Comparison of ENCODE assay signal across 8 mouse cellular contexts in genomic region chr10:62340991-62341390, GRCm38 (mm10). TPM values are rescaled to one million over a fixed set of nuclear protein-coding genes. Genes with fewer than 3 reads are reported as not detected.
DNase-seq lines count a peak whose midpoint lies in the region; ATAC-seq and TF ChIP-seq lines count a peak whose summit lies in the region.

No protein-coding gene starts in this region.

- TF ChIP-seq POLR2A in limb, embryonic 14.5 days (IDR thresholded peaks at IDR 0.05; ENCODE audit: borderline replicate concordance, extremely low read depth, insufficient read depth, insufficient read length), result no peak

- H3K27me3 ChIP-seq in neural tube, embryonic 11.5 days (ENCODE audit: control insufficient read depth, insufficient read depth, low read length), result no peaks in the 10 kb centered on the region
- H3K27me3 ChIP-seq in limb, embryonic 14.5 days (ENCODE audit: control insufficient read depth, insufficient read depth, low read length), result no peaks in the 10 kb centered on the region
- H3K27me3 ChIP-seq in stomach, embryonic 14.5 days (ENCODE audit: control insufficient read depth, insufficient read depth, low read length), result no peaks in the 10 kb centered on the region

- no peak for ATAC-seq in neural tube, embryonic 11.5 days (ENCODE audit: insufficient read depth, low FRiP score, low TSS enrichment)
- ATAC-seq in limb, embryonic 14.5 days (ENCODE audit: low FRiP score, low read depth), result no peak
- ATAC-seq in stomach, embryonic 14.5 days (ENCODE audit: insufficient number of reproducible peaks, insufficient read depth, low FRiP score, low read depth), result no peak

- H3K4me3 ChIP-seq in neural tube, embryonic 11.5 days (ENCODE audit: low read depth, low read length), result peak overlapping the region; percentile 65
- peak overlapping the region; percentile 73 for H3K4me3 ChIP-seq in limb, embryonic 14.5 days (replicated peaks; ENCODE audit: low read length)
- H3K4me3 ChIP-seq in stomach, embryonic 14.5 days (ENCODE audit: low read depth, low read length), result peak overlapping the region; percentile 72

- no peaks in the 10 kb centered on the region for H3K9me3 ChIP-seq in neural tube, embryonic 11.5 days (ENCODE audit: control insufficient read depth, low read length)
- H3K9me3 ChIP-seq in limb, embryonic 14.5 days (ENCODE audit: control insufficient read depth, low read length), result no peaks in the 10 kb centered on the region
- H3K9me3 ChIP-seq in stomach, embryonic 14.5 days (ENCODE audit: control insufficient read depth, low read depth, low read length), result no peaks in the 10 kb centered on the region

- peaks cover 6% of the 10 kb centered on the region for H3K4me1 ChIP-seq in neural tube, embryonic 11.5 days (ENCODE audit: control insufficient read depth, insufficient read depth, low read length)
- peaks cover 32% of the 10 kb centered on the region for H3K4me1 ChIP-seq in limb, embryonic 14.5 days (ENCODE audit: control insufficient read depth, insufficient read depth, low read length)
- peaks cover 22% of the 10 kb centered on the region for H3K4me1 ChIP-seq in stomach, embryonic 14.5 days (ENCODE audit: control insufficient read depth, insufficient read depth, low read length)

- peak overlapping the region; percentile 95 for H3K4me2 ChIP-seq in neural tube, embryonic 11.5 days (ENCODE audit: low read depth)
- H3K4me2 ChIP-seq in limb, embryonic 14.5 days (replicated peaks; ENCODE audit: low read depth, low read length, severe bottlenecking), result peak overlapping the region; percentile 84
- peak overlapping the region; percentile 93 for H3K4me2 ChIP-seq in stomach, embryonic 14.5 days (replicated peaks; ENCODE audit: low read depth, low read length)

- H3K27ac ChIP-seq in neural tube, embryonic 11.5 days (ENCODE audit: low read depth, low read length), result no peak overlapping the region
- peak overlapping the region; percentile 81; the same call in 1 of the 2 replicates for H3K27ac ChIP-seq in limb, embryonic 14.5 days (replicated peaks; ENCODE audit: low read depth, low read length)
- no peak overlapping the region for H3K27ac ChIP-seq in stomach, embryonic 14.5 days (ENCODE audit: low read length)

- peak; percentile 35 for DNase-seq in cerebellum, adult 11 months
- no peak for DNase-seq in cerebellum, adult 8-10 months
- DNase-seq in neural tube, embryonic 11.5 days (ENCODE audit: low spot score), result no peak
- DNase-seq in neural tube, embryonic 10.5 days (ENCODE audit: extremely low spot score, low spot score), result no peak
- no peak for DNase-seq in limb, embryonic 14.5 days (ENCODE audit: low spot score)
- no peak for DNase-seq in urinary bladder, adult 18-20 months (ENCODE audit: low spot score in 2 of 2)
- no peak for DNase-seq in ovary, postnatal 14 days (ENCODE audit: low spot score)

- WGBS in neural tube, embryonic 11.5 days, result 38% methylated on average over 3 of the region's 3 CpGs
- 20% methylated on average over 3 of the region's 3 CpGs for WGBS in limb, embryonic 14.5 days
- WGBS in stomach, embryonic 14.5 days, result 16% methylated on average over 3 of the region's 3 CpGs

- peak overlapping the region; percentile 70; the same call in 1 of the 2 replicates for H3K9ac ChIP-seq in neural tube, embryonic 11.5 days (ENCODE audit: low read length)
- peak overlapping the region; percentile 66 for H3K9ac ChIP-seq in limb, embryonic 14.5 days (ENCODE audit: low read depth, low read length, severe bottlenecking)
- peak overlapping the region; percentile 61; the same call in 1 of the 2 replicates for H3K9ac ChIP-seq in stomach, embryonic 14.5 days (replicated peaks; ENCODE audit: low read depth, low read length)

- no peaks in the 10 kb centered on the region for H3K36me3 ChIP-seq in neural tube, embryonic 11.5 days (ENCODE audit: control insufficient read depth, insufficient read depth, low read length)
- H3K36me3 ChIP-seq in limb, embryonic 14.5 days (ENCODE audit: control insufficient read depth, insufficient read depth, low read length), result no peaks in the 10 kb centered on the region
- H3K36me3 ChIP-seq in stomach, embryonic 14.5 days (ENCODE audit: control insufficient read depth, insufficient read depth, low read length), result no peaks in the 10 kb centered on the region

RNA-seq across cellular contexts. Expression of gene Hk1, which starts 38.7 kb away (rescaled TPM):
- 27.6 and 36.9 TPM in 2 replicates for polyA plus RNA-seq in neural tube, embryonic 11.5 days (2014; fragmentation: Nextera tagmentation; extraction: Ambion mirVana)
- polyA plus RNA-seq in limb, embryonic 14.5 days (2012; rRNA removed), result 30.7 and 32.1 TPM in 2 replicates
- 29.2 and 29.3 TPM in 2 replicates for polyA plus RNA-seq in limb, embryonic 14.5 days (2014; fragmentation: Nextera tagmentation; extraction: Ambion mirVana)
- polyA plus RNA-seq in stomach, embryonic 14.5 days (2014; fragmentation: Nextera tagmentation; extraction: Ambion mirVana), result 19.4 and 23.6 TPM in 2 replicates
